Mouse (Mus musculus): Measurements from ENCODE around the gene Zp1. TPM values are rescaled to one million over a fixed set of nuclear protein-coding genes. Genes with fewer than 3 reads are reported as not detected.

Zp1 gene
- total RNA-seq, 1 experiment from 2014 or later: not detected

DNA sequence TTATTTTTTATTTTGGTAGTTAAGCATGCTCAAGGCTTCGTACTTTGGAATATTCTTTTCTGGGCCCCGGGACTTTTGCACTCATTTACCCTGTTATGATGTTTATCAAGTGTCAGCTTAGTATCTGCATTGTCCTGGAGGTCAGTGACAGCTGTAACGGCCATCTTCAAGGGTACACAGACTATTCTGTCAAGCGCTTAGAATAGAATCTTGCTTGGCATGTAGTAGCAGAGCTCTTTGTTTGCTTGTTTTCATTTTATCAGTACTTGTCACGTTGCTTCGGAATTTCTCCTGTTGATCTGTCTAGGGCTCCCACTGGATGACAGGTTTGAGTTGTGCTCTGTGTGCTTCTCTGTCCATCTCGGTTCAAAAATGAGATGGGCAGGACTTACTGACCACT, 23.6 kb downstream of the Zp1 start:
- no peak for ATAC-seq (replicated peaks in 1 of 2; ENCODE audit: insufficient read depth in 1 of 2, low FRiP score in 2 of 2, low TSS enrichment in 1 of 2, low read depth in 1 of 2, poor library complexity in 2 of 2, severe bottlenecking in 2 of 2)

GRCm38 (mm10) chr19:10895708-10896107, 24.7 kb downstream of the Zp1 start:
- no peak for ATAC-seq (replicated peaks in 1 of 2; ENCODE audit: insufficient read depth in 1 of 2, low FRiP score in 2 of 2, low TSS enrichment in 1 of 2, low read depth in 1 of 2, poor library complexity in 2 of 2, severe bottlenecking in 2 of 2)

DNA sequence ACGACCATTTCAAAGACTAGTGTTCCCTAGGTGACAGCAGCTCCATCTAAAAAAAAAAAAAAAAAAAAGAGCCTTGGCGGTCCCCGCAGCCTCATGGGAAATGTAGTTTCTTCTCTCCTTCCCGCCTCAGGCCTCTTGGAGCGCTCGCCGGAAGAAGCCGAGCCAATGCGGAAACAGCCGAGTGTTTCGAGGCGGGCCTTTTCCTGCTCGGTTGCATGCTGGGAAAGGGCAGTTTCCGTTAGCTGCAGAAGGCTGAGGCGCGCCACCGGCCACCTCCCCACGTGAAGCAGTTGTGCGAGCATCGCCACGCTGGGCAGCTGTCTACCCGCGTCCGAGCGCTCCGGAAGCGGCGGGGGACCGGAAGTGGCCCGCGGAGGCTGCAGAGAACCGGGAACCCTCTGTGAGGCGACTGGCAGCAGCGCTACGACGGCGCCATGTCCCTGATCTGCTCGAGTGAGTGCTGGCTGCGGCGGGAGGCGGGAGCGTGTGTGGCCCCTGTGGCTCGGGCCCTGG, 25.4 kb downstream of the Zp1 start, which contains the start of gene Prpf19:
Prpf19 (plus strand) TSS at position 216 of the 513 bp plus-strand sequence.
- peak; percentile 97 to 98 for ATAC-seq (replicated peaks in 1 of 2; ENCODE audit: insufficient read depth in 1 of 2, low FRiP score in 2 of 2, low TSS enrichment in 1 of 2, low read depth in 1 of 2, poor library complexity in 2 of 2, severe bottlenecking in 2 of 2)

DNA sequence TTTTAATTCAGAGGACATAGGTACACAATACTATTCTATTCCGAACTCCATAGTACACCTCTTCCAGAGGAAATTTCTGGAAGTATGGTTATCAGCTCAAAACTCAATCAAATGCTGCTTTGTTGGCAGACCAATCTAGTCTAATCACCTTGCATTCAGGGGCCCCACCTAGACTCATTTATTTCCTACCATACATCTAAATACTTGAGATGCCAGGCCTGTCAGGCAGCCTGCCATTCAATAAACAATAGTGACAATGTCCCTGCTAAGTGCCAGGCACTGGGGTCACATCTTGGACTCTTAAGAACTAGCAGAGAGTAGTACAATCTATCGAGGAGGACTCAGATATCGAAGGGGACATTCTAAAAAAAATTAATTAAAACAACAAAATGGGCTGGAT, 28.2 kb downstream of the Zp1 start:
- no peak for ATAC-seq (replicated peaks in 1 of 2; ENCODE audit: insufficient read depth in 1 of 2, low FRiP score in 2 of 2, low TSS enrichment in 1 of 2, low read depth in 1 of 2, poor library complexity in 2 of 2, severe bottlenecking in 2 of 2)

GRCm38 (mm10) chr19:10881426-10882154, 38.8 kb downstream of the Zp1 start, which contains the start of gene Tmem109:
TSS of gene Tmem109 (minus strand) at chr19:10882001.
- ATAC-seq (replicated peaks in 1 of 2; ENCODE audit: insufficient read depth in 1 of 2, low FRiP score in 2 of 2, low TSS enrichment in 1 of 2, low read depth in 1 of 2, poor library complexity in 2 of 2, severe bottlenecking in 2 of 2): peak; percentile 74 to 78

DNA sequence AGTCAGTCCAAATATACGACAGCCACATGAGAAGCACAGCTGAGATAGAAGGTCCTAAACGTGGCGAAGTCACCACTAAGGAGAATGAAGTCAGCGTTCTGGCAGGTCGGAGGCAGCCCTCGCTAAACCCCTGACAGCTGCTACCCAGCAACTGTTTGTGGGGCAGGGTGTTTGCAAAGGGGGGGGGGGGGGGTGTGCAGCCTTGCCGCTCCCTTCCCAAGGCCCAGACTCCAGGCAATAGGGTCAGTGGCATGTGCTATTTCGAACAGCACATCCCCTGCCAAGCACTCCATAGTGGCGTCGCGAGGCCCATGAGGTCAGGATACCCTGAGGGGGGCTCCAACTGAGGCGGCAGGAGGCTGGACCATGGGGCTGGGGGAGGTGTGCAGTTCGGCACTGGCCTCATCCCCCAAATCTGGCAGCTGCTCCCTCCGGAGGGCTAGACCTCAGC, 39.4 kb downstream of the Zp1 start:
- no peak for ATAC-seq (replicated peaks in 1 of 2; ENCODE audit: insufficient read depth in 1 of 2, low FRiP score in 2 of 2, low TSS enrichment in 1 of 2, low read depth in 1 of 2, poor library complexity in 2 of 2, severe bottlenecking in 2 of 2)

GRCm38 (mm10) chr19:10880085-10880974, 40.1 kb downstream of the Zp1 start:
- peak; percentile 92 to 96 for ATAC-seq (replicated peaks in 1 of 2; ENCODE audit: insufficient read depth in 1 of 2, low FRiP score in 2 of 2, low TSS enrichment in 1 of 2, low read depth in 1 of 2, poor library complexity in 2 of 2, severe bottlenecking in 2 of 2)

DNA sequence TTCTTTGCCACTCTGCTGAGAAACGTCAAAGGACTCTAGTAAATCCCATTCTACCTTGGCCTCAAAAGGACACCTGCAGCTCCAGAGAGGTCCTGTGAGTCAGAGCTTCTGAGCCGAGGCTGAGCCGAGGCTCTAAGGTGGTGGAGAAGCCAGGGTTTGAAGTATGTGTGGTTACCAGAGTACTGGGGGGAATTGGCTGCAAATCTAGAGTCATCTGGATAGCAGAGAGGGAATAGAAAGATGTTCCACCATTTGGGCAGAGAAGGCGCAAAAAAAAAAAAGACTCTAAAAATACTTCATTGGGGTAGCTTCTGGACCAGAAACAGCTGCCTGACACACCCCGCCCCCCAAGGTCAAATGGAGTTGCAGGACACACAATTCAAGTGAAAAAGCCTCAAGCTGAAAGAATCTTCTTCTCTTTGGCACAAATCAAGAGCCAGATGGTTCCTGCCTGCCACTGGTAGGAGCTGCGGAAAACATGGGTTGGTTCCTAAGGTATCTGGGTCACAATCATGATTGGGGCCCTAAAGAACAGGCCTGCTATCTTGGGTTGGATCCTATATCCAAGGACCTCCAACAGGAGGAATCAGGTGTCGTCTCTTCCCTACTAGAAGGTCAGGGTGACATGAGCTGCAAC, 42.1 kb downstream of the Zp1 start:
- ATAC-seq (replicated peaks in 1 of 2; ENCODE audit: insufficient read depth in 1 of 2, low FRiP score in 2 of 2, low TSS enrichment in 1 of 2, low read depth in 1 of 2, poor library complexity in 2 of 2, severe bottlenecking in 2 of 2): no peak

DNA sequence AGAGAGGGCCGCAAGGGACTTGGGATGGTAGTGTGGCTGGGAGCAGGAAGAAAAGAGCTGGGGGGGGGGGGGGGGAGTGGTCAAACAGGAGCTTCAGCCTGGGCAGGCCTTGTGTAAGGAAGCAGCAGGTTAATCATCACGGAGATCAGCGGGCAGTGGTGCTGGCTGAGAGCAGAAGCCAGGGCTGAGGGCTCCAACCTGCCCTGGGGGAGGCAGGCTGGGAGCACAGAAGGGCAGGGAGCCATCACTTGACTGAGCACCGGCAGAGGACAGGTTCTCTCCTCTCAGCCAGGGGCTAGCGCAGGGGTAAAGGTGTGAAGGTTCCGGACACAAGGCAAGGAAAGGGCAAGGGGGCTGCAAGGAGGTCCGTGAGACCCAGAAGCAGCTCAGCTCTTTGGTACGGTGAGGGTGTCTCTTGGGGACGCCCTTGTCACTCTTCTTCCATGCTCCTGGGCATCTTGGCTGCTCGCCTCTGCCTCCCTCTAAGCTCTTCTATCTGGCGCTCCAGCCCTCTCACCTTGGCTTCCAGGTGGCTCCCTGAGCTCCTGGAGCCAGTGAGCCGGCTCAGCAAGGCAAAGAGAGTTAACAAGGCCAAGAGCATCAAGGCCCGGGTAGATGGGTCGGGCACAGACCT, 49.0 kb downstream of the Zp1 start:
- no peak for ATAC-seq (replicated peaks in 1 of 2; ENCODE audit: insufficient read depth in 1 of 2, low FRiP score in 2 of 2, low TSS enrichment in 1 of 2, low read depth in 1 of 2, poor library complexity in 2 of 2, severe bottlenecking in 2 of 2)

DNA sequence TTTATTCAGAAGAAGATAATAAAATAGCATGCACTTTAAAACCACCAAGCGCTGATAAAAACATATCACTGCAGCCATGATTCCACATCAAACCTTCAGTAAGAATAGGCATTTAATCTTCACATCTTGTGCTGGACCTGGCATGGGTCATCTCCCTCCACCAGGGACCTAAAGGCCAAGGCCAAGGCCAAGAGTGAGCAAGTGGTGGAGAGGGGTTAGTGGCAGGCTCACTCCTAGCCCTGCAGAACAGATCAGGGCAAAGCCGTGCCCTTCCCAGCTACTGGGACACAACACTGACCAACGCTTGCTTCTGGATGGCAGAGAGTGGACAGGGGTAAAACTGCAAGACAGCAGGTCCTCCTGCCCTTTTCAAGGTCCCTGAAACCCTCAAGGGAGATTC, 49.8 kb downstream of the Zp1 start:
- ATAC-seq (replicated peaks in 1 of 2; ENCODE audit: insufficient read depth in 1 of 2, low FRiP score in 2 of 2, low TSS enrichment in 1 of 2, low read depth in 1 of 2, poor library complexity in 2 of 2, severe bottlenecking in 2 of 2): no peak

GRCm38 (mm10) chr19:10869886-10870527, 50.4 kb downstream of the Zp1 start, which contains the start of gene Tmem132a:
TSS of gene Tmem132a (minus strand) at chr19:10869940.
- no peak for ATAC-seq (replicated peaks in 1 of 2; ENCODE audit: insufficient read depth in 1 of 2, low FRiP score in 2 of 2, low TSS enrichment in 1 of 2, low read depth in 1 of 2, poor library complexity in 2 of 2, severe bottlenecking in 2 of 2)

DNA sequence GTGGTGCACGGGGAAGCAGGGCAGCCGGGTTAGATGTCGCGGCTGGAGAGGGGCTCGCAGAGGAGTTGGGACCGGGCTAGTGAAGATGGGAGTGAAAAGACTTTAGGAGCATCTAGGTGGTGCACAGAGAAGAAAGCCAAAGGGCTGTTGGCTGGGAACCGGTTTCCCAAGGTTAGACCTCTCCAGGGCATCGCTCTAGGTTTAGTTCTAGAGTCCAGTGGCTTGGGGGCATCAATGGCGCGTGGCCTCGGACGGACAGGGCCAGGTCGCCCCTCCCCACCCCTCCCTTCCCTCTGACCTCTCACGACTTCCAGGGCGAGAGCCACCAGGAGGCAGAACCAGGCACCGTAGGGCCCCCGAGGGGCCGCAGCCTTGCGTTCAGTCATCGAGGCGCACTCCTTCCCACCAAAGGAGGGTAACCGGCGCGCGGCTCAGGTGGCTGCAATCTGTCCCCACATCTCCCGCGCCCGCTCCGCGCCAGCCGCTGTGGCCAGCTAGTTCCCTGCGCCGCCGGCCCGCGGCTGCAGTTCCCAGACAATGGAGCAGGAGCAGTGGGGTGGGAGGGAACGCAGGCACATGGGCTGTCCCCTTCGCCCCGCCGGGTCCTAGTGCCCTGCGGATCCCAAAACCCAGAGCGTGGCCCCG, 51.1 kb downstream of the Zp1 start:
- ATAC-seq (replicated peaks in 1 of 2; ENCODE audit: insufficient read depth in 1 of 2, low FRiP score in 2 of 2, low TSS enrichment in 1 of 2, low read depth in 1 of 2, poor library complexity in 2 of 2, severe bottlenecking in 2 of 2): peak; percentile 23 to 53; a peak in 2 of 4 replicates

DNA sequence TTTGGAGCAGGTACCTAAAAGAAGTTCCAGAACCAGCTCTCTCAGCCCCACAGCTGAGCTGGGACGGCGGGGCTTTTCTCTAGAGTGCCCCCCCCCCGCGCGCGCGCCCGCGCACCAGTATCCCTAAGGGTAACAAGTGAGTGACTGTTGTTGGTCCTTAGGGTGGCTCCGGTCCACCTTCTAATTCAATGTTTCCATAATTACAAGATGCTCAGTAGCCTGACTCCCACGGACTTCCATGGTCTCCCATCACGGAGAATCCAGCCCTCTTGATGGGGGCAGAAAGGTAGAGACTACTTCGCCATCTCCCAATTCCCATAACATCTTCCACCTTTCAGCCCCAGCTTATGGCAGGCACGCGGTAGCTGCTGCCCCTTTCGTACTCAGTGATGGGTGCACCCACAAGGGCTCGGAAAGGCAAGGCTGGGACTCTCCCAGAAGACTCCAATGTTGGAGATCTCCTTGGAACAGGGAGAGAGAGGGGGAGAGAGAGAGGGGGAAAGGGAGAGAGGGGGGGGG, 51.8 kb downstream of the Zp1 start:
- ATAC-seq (replicated peaks in 1 of 2; ENCODE audit: insufficient read depth in 1 of 2, low FRiP score in 2 of 2, low TSS enrichment in 1 of 2, low read depth in 1 of 2, poor library complexity in 2 of 2, severe bottlenecking in 2 of 2): no peak

DNA sequence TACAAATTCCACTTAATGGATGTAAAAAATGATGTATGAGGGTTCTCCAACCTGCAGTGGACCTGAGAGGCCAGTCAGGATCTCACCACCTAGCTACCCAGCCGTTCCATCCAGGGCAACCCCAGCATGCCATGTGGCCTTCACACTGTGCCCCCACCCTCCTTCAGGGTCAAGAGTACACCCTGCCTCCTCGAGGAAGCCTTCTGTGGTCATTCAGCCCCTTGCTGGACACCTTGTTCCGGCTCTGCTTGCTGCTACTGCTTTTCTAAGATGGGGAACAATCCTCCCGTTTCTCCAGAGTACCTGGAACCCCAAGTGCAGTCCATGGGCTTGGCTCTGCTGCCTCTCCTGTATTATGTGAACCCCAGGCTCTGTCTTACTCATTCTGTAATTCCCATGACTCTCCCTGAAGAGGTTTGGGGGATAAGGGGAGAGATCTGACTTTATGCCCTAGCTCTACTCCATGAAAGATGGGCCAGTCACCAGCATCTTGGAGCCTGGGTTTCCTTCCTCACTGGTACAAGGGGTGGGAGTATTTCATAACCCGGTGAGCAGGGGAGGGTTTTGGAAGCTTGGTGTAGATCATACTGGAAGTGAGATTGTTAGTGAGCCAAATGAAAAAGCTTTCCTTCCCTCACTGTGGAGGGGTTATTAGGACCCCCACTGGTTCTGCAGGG, 52.3 kb downstream of the Zp1 start:
- no peak for ATAC-seq (replicated peaks in 1 of 2; ENCODE audit: insufficient read depth in 1 of 2, low FRiP score in 2 of 2, low TSS enrichment in 1 of 2, low read depth in 1 of 2, poor library complexity in 2 of 2, severe bottlenecking in 2 of 2)

DNA sequence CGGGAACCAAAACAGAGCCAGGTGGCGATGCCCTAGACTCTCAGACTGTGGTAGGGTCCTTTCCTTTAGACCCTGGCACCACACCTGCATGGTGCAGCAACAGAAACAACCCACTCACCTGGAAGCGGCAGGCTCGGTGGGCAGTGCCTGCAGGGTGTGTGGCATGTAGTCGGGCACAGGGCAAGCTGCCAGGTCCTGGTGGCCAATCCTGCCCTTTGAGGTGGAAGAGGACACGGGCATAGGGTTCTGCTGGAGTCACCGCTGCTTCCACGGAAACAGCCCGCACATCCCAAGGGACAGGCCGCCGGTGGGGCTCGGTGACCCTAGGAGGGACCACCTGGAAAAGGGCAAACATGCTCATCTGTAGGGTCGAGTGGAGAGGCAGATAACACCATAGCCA, 54.1 kb downstream of the Zp1 start:
- no peak for ATAC-seq (replicated peaks in 1 of 2; ENCODE audit: insufficient read depth in 1 of 2, low FRiP score in 2 of 2, low TSS enrichment in 1 of 2, low read depth in 1 of 2, poor library complexity in 2 of 2, severe bottlenecking in 2 of 2)
